Mouse (Mus musculus) induced T-regulatory cell, adult 2 months (primary cell): ENCODE data around the gene Phf12.
A peak's percentile ranks its signal among the peaks of the same experiment; 100 is the strongest.

ENCODE experiments used
- DNase-seq: peaks from one replicate; pipeline ENCODE4 v3.0.0-alpha.2; 2012; ENCODE audit warnings: low read depth

Phf12 gene

GRCm38 (mm10) chr11:77982441-77982905, at the start of gene Phf12:
Gene Phf12, plus strand, starts transcription at chr11:77982754.
- peak; percentile 100 for DNase-seq

- DNase-seq, result no peak
These were observed 48.4 kb upstream of the Phf12 start for GRCm38 (mm10) chr11:77934111-77934521.

GRCm38 (mm10) chr11:77934568-77935311, 47.8 kb upstream of the Phf12 start:
- DNase-seq, result no peak

GRCm38 (mm10) chr11:77936846-77937245, 45.7 kb upstream of the Phf12 start:
- DNase-seq, result no peak

GRCm38 (mm10) chr11:77937649-77938410, 44.7 kb upstream of the Phf12 start:
- DNase-seq, result no peak

GRCm38 (mm10) chr11:77942230-77942629, 40.3 kb upstream of the Phf12 start:
- DNase-seq, result no peak

GRCm38 (mm10) chr11:77947860-77948259, 34.7 kb upstream of the Phf12 start:
- DNase-seq, result no peak

GRCm38 (mm10) chr11:77950125-77950685, 32.3 kb upstream of the Phf12 start:
- DNase-seq, result no peak

GRCm38 (mm10) chr11:77950797-77951228, 31.7 kb upstream of the Phf12 start:
- DNase-seq, result no peak

- DNase-seq, result peak; percentile 43
These were observed 28.9 kb upstream of the Phf12 start for GRCm38 (mm10) chr11:77953671-77954070.

- DNase-seq, result no peak
These were observed 26.1 kb upstream of the Phf12 start for GRCm38 (mm10) chr11:77956428-77956827.

GRCm38 (mm10) chr11:77958268-77958667, 24.3 kb upstream of the Phf12 start:
- DNase-seq, result no peak

GRCm38 (mm10) chr11:77958932-77959331, 23.6 kb upstream of the Phf12 start:
- DNase-seq, result no peak

GRCm38 (mm10) chr11:77960199-77960598, 22.4 kb upstream of the Phf12 start:
- DNase-seq, result no peak

GRCm38 (mm10) chr11:77960898-77961297, 21.7 kb upstream of the Phf12 start:
- no peak for DNase-seq

- no peak for DNase-seq
These were observed 19.6 kb upstream of the Phf12 start for GRCm38 (mm10) chr11:77962946-77963345.

GRCm38 (mm10) chr11:77964415-77965095, 18.0 kb upstream of the Phf12 start:
- DNase-seq, result no peak

GRCm38 (mm10) chr11:77965101-77966036, 17.2 kb upstream of the Phf12 start:
- no peak for DNase-seq

GRCm38 (mm10) chr11:77966037-77966391, 16.5 kb upstream of the Phf12 start:
- DNase-seq, result no peak

- peak; percentile 84 for DNase-seq
These were observed 15.4 kb upstream of the Phf12 start for GRCm38 (mm10) chr11:77967114-77967513.

- no peak for DNase-seq
These were observed 13.8 kb upstream of the Phf12 start for GRCm38 (mm10) chr11:77968786-77969185.
